Mouse (Mus musculus) MEL (cell line): ENCODE measurements around the gene Ip6k3. TPM values are rescaled to one million over a fixed set of nuclear protein-coding genes. Genes with fewer than 3 reads are reported as not detected.

Experiments used
- DNase-seq: peaks from one replicate; pipeline ENCODE4 v3.0.0; 2011; ENCODE audit warnings: low read depth, low spot score
- H3K27ac ChIP-seq: 2 replicates; pipeline ENCODE4 v1.5.1; 2012; ENCODE audit warnings: low read depth, mild to moderate bottlenecking, control low read depth, low read length, moderate library complexity; ENCODE audit not compliant: control insufficient read depth
- H3K27me3 ChIP-seq, 2 experiments: fragments of 150-350 bp in 1 of 2; sonication (generic) in 1 of 2; 2 replicates each; pipeline ENCODE4 v1.6.1; 2012; ENCODE audit warnings: low read length in 2 of 2, mild to moderate bottlenecking in 2 of 2, improper control_type of control experiment in 1 of 2, moderate library complexity in 1 of 2; ENCODE audit not compliant: insufficient read depth in 2 of 2, control insufficient read depth in 1 of 2
- H3K36me3 ChIP-seq, 2 experiments: 2 replicates each; pipeline ENCODE4 v1.6.1; 2012 to 2014; ENCODE audit warnings: low read length in 2 of 2, improper control_type of control experiment in 1 of 2, inconsistent platforms in 1 of 2, mild to moderate bottlenecking in 1 of 2; ENCODE audit not compliant: insufficient read depth in 2 of 2, control insufficient read depth in 1 of 2
- H3K4me1 ChIP-seq, 2 experiments: fragments of 150-350 bp in 1 of 2; sonication (generic) in 1 of 2; 2 replicates each; pipeline ENCODE4 v1.6.1; 2012; ENCODE audit warnings: low read length in 2 of 2, improper control_type of control experiment in 1 of 2, mild to moderate bottlenecking in 1 of 2; ENCODE audit not compliant: insufficient read depth in 2 of 2, control insufficient read depth in 1 of 2
- H3K4me3 ChIP-seq, 2 experiments: fragments of 150-350 bp in 1 of 2; sonication (generic) in 1 of 2; 2 replicates each; pipeline ENCODE4 v1.5.1; 2012; ENCODE audit warnings: low read depth in 2 of 2, low read length in 2 of 2, mild to moderate bottlenecking in 2 of 2, moderate library complexity in 2 of 2, control low read depth in 1 of 2, improper control_type of control experiment in 1 of 2; ENCODE audit not compliant: control insufficient read depth in 1 of 2, insufficient read depth in 1 of 2
- H3K79me2 ChIP-seq: 2 replicates; pipeline ENCODE4 v1.6.1; 2012; ENCODE audit warnings: mild to moderate bottlenecking, low read length, moderate library complexity; ENCODE audit not compliant: control insufficient read depth, poor library complexity, insufficient read depth
- H3K9ac ChIP-seq: 2 replicates; pipeline ENCODE4 v1.6.1; 2012; ENCODE audit warnings: low read depth, mild to moderate bottlenecking, control low read depth, low read length, moderate library complexity; ENCODE audit not compliant: control insufficient read depth, poor library complexity, severe bottlenecking
- H3K9me3 ChIP-seq: fragments of 150-350 bp; sonication (generic); replicated peaks from 2 replicates; pipeline ENCODE4 v1.6.1; 2012; ENCODE audit warnings: mild to moderate bottlenecking, low read length, improper control_type of control experiment, moderate library complexity; ENCODE audit not compliant: insufficient read depth
- E2F4 ChIP-seq: IDR thresholded peaks from 2 replicates; pipeline ENCODE4 v1.6.1; 2011; ENCODE audit warnings: low read depth, low read length, improper control_type of control experiment, borderline replicate concordance
- ELF1 ChIP-seq: IDR thresholded peaks from 2 replicates; pipeline ENCODE4 v1.6.1; 2014; ENCODE audit warnings: low read depth, mild to moderate bottlenecking, inconsistent platforms, low read length, improper control_type of control experiment, moderate library complexity
- ETS1 ChIP-seq: IDR thresholded peaks from 2 replicates; pipeline ENCODE4 v1.6.1; 2012; ENCODE audit warnings: low read depth, mild to moderate bottlenecking, inconsistent platforms, low read length, improper control_type of control experiment, moderate library complexity
- GATA1 ChIP-seq: IDR thresholded peaks from 2 replicates; pipeline ENCODE4 v1.6.1; 2011; ENCODE audit warnings: low read depth, low read length, improper control_type of control experiment
- KAT2A ChIP-seq: conservative IDR thresholded peaks from 2 replicates; pipeline ENCODE4 v1.6.1; 2012; ENCODE audit warnings: low read depth, low read length, improper control_type of control experiment, inconsistent platforms
- MAFK ChIP-seq: IDR thresholded peaks from 2 replicates; pipeline ENCODE4 v1.6.1; 2011; ENCODE audit warnings: low read depth, mild to moderate bottlenecking, low read length, improper control_type of control experiment, borderline replicate concordance
- MAZ ChIP-seq: IDR thresholded peaks from 2 replicates; pipeline ENCODE4 v1.6.1; 2012; ENCODE audit warnings: low read depth, mild to moderate bottlenecking, inconsistent platforms, low read length, improper control_type of control experiment
- MEF2A ChIP-seq: IDR thresholded peaks from 2 replicates; pipeline ENCODE4 v1.6.1; 2014; ENCODE audit warnings: low read depth, mild to moderate bottlenecking, inconsistent platforms, low read length, improper control_type of control experiment; ENCODE audit not compliant: poor library complexity, insufficient replicate concordance, severe bottlenecking; ENCODE audit errors: extremely low read depth
- MYC ChIP-seq: IDR thresholded peaks from 2 replicates; pipeline ENCODE4 v1.6.1; 2011; ENCODE audit warnings: low read depth, mild to moderate bottlenecking, low read length, improper control_type of control experiment, moderate library complexity
- NRF1 ChIP-seq: IDR thresholded peaks from 2 replicates; pipeline ENCODE4 v1.6.1; 2014; ENCODE audit warnings: low read depth, mild to moderate bottlenecking, inconsistent platforms, low read length, improper control_type of control experiment, moderate library complexity; ENCODE audit not compliant: poor library complexity, insufficient read depth, severe bottlenecking
- POLR2AphosphoS2 ChIP-seq: IDR thresholded peaks from 2 replicates; pipeline ENCODE4 v1.6.1; 2011; ENCODE audit warnings: low read length, improper control_type of control experiment
- RAD21 ChIP-seq: IDR thresholded peaks from 2 replicates; pipeline ENCODE4 v1.6.1; 2011; ENCODE audit warnings: mild to moderate bottlenecking, low read depth, low read length, improper control_type of control experiment
- TAL1 ChIP-seq: IDR thresholded peaks from 2 replicates; pipeline ENCODE4 v1.6.1; 2012; ENCODE audit warnings: mild to moderate bottlenecking, inconsistent platforms, low read length, moderate library complexity, mixed read lengths
- ZNF384 ChIP-seq: IDR thresholded peaks from 2 replicates; pipeline ENCODE4 v1.6.1; 2012; ENCODE audit warnings: low read depth, mild to moderate bottlenecking, inconsistent platforms, low read length, improper control_type of control experiment
- polyA plus RNA-seq, 2 experiments: library from polyadenylated mRNA; stranded (reverse) in 1 of 2; unstranded in 1 of 2; fragments of >175 nt in 1 of 2; fragments of >200 nt in 1 of 2; gene quantifications; 2 replicates each; pipeline versions ENCODE4 v1.2.1 to v1.2.4; 2012; ENCODE audit warnings: low replicate concordance in 2 of 2, low read depth in 1 of 2; ENCODE audit not compliant: insufficient read length in 2 of 2, insufficient read depth in 1 of 2, missing spikeins in 1 of 2
- total RNA-seq: library from RNA; depleted of rRNA; stranded (reverse); fragments of 300-350 nt; gene quantifications from 2 replicates; pipeline ENCODE4 v1.2.3, GENCODE M21; 2012

The Ip6k3 gene
- total and polyA plus RNA-seq, 3 experiments, result not detected

DNA sequence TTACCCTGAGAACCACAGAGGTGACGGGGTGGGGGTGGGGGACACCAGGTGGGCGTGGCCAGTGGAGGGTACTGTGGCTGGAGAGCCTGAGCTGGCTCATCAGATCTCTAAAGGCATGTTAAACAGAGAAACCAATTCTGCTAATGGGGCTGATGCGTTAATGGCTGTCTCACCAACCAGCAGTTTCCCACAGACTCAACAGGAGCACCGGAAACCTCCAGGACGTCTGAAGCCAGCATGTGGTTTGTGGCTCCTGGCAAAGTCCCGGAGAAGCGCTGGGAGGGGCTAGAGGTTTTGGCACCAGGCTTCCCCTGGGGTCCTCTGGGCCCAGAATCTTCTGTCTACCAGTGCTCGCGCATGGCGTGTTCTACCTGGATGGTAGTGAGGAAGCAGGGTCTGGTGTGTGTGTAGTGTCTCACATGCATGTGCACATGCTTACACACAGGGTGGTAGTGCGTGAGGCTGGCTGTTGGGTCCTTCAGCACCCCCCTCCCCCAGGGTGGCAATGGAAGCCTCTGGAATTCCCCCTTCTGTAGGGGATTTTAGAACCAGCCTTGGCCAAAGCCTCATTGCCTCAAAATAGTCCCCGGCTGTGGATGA lies 12.2 kb upstream of the Ip6k3 start:
- Histone ChIP-seq H3K36me3 (no peaks in the 10 kb centered on the region), H3K4me3 (no peak overlapping the region), H3K27ac (no peak overlapping the region), H3K9ac (no peak overlapping the region), H3K9me3 (no peaks in the 10 kb centered on the region), H3K27me3 (no peaks in the 10 kb centered on the region), H3K4me1 (peaks cover 0 to 3% of the 10 kb centered on the region in 2 experiments; a peak in 1 of 4 replicates), H3K79me2 (no peaks in the 10 kb centered on the region)
- DNase-seq, result no peak
- TF ChIP-seq ETS1 (no peak), ELF1 (no peak), MEF2A (no peak), RAD21 (no peak), ZNF384 (no peak), MAFK (no peak), KAT2A (no peak), POLR2AphosphoS2 (no peak), MYC (no peak), MAZ (no peak)

DNA sequence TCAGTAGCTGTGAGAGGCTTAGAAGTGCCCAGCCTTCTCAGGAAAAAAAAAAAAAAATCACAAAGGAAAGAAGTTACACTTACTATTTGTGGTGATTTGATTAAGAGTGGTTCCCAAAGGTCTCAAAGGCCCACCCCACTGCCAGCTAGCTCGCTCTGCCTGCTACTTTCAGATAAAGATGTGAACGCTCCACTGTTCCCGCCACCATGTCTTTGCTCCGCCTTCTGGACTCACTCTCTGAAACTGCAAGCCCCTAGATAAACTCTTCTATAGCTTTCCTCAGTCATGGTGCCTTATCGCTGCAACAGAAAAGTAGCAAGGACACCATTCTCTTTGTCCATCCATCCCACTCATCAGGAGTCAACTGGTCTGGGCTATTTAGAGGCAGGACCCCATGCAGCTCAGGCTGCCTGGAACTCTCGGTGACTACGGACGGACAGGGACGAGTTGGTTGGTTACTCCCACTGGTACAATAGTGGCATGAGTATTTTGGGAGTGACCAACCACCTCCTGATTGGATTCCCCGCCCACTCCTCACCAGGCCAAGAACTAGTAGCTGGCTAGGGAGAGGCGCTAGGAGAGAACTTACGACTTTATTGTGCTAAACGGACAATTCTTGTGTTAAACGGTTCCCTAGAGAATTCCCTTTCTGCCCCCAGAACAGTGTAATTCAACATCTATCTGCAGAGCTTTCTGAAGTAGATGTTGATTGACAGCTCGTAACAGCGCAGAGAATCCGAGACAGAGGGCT lies 11.0 kb upstream of the Ip6k3 start:
- no peaks in the 10 kb centered on the region for H3K9me3 ChIP-seq
- peak; percentile 58 for DNase-seq
- TF ChIP-seq ELF1 (no peak), GATA1 (0 out of 2 replicates have a peak, but pooled peaks have one; percentile 6), NRF1 (no peak), TAL1 (peak; percentile 53), E2F4 (peak; percentile 70; the same call in 1 of the 2 replicates)
- no peak overlapping the region for H3K9ac ChIP-seq
- no peaks in the 10 kb centered on the region for H3K79me2 ChIP-seq
- H3K27me3 ChIP-seq, result no peaks in the 10 kb centered on the region
- H3K36me3 ChIP-seq, result no peaks in the 10 kb centered on the region
- H3K27ac ChIP-seq, result peak overlapping the region; percentile 56
- 0 out of 4 replicates have a peak overlapping the region, but pooled peaks of 1 of the 2 experiments have one; percentile 20 for H3K4me3 ChIP-seq
- H3K4me1 ChIP-seq, result peaks cover 0 to 3% of the 10 kb centered on the region in 2 experiments; a peak in 1 of 4 replicates
